8 mouse cellular contexts compared by ENCODE assay signal in genomic region chr19:4625829-4626535, GRCm38 (mm10). TPM values are rescaled to one million over a fixed set of nuclear protein-coding genes. Genes with fewer than 3 reads are reported as not detected.
DNase-seq lines count a peak whose midpoint lies in the region; ATAC-seq and TF ChIP-seq lines count a peak whose summit lies in the region.

No protein-coding gene starts in this region.

- peak overlapping the region; percentile 44 for H3K27ac ChIP-seq in kidney, adult 2 months (ENCODE audit: insufficient read depth, low read depth, low read length)
- peak overlapping the region; percentile 78; the same call in 1 of the 2 replicates for H3K27ac ChIP-seq in forebrain, embryonic 11.5 days (ENCODE audit: low read depth, low read length)
- H3K27ac ChIP-seq in liver, embryonic 15.5 days (replicated peaks), result peak overlapping the region; percentile 89

- peak overlapping the region; percentile 96 for H3K9ac ChIP-seq in forebrain, embryonic 11.5 days (ENCODE audit: low read length)
- H3K9ac ChIP-seq in liver, embryonic 15.5 days, result peak overlapping the region; percentile 96

- no peaks in the 10 kb centered on the region for H3K36me3 ChIP-seq in kidney, adult 2 months (ENCODE audit: control insufficient read depth, insufficient read depth, low read length)
- peaks cover 46% of the 10 kb centered on the region for H3K36me3 ChIP-seq in G1E (replicated peaks)
- H3K36me3 ChIP-seq in forebrain, embryonic 11.5 days (ENCODE audit: control insufficient read depth, insufficient read depth, low read length), result no peaks in the 10 kb centered on the region; the same call in 1 of the 2 replicates
- peaks cover 27% of the 10 kb centered on the region for H3K36me3 ChIP-seq in liver, embryonic 15.5 days (replicated peaks)

- no peaks in the 10 kb centered on the region for H3K9me3 ChIP-seq in G1E (replicated peaks)
- no peaks in the 10 kb centered on the region for H3K9me3 ChIP-seq in forebrain, embryonic 11.5 days (ENCODE audit: control insufficient read depth, low read length)
- no peaks in the 10 kb centered on the region for H3K9me3 ChIP-seq in liver, embryonic 15.5 days (replicated peaks)

- TF ChIP-seq CTCF in kidney, adult 2 months (conservative IDR thresholded peaks at IDR 0.05; ENCODE audit: insufficient read depth, insufficient read length, low read depth, low read length), result no peak
- TF ChIP-seq CTCF in G1E (IDR thresholded peaks at IDR 0.05; ENCODE audit: low read depth, low read length), result no peak

- peak overlapping the region; percentile 98 for H3K4me3 ChIP-seq in kidney, adult 2 months (ENCODE audit: insufficient read depth, low read depth, low read length)
- peak overlapping the region; percentile 91 for H3K4me3 ChIP-seq in G1E (ENCODE audit: low read depth, low read length)
- H3K4me3 ChIP-seq in forebrain, embryonic 11.5 days (ENCODE audit: low read depth, low read length), result peak overlapping the region; percentile 87
- H3K4me3 ChIP-seq in liver, embryonic 15.5 days (replicated peaks), result peak overlapping the region; percentile 98

- no peak for DNase-seq in kidney, adult 2 months
- no peak for DNase-seq in kidney, adult 11 months
- DNase-seq in G1E (ENCODE audit: low spot score), result no peak
- DNase-seq in forebrain, embryonic 11.5 days (ENCODE audit: low spot score), result peak; percentile 76
- no peak for DNase-seq in cerebellum, adult 11-12 months
- no peak for DNase-seq in left cerebral cortex, adult 8-10 months (ENCODE audit: low spot score in 2 of 2)
- no peak for DNase-seq in MN1 (ENCODE audit: low spot score)

- under 1% methylated on average over 35 of the region's 35 CpGs for WGBS in kidney, adult 2 months
- WGBS in forebrain, embryonic 11.5 days, result 3% methylated on average over 35 of the region's 35 CpGs
- WGBS in liver, embryonic 15.5 days (ENCODE audit: insufficient replicate concordance), result under 1% methylated on average over 35 of the region's 35 CpGs

- peaks cover 13% of the 10 kb centered on the region; the same call in 1 of the 2 replicates for H3K4me1 ChIP-seq in kidney, adult 2 months (ENCODE audit: control insufficient read depth, insufficient read depth, low read length)
- peaks cover 41% of the 10 kb centered on the region for H3K4me1 ChIP-seq in G1E (ENCODE audit: insufficient read depth, low read depth, low read length)
- peaks cover 15% of the 10 kb centered on the region for H3K4me1 ChIP-seq in forebrain, embryonic 11.5 days (replicated peaks; ENCODE audit: control insufficient read depth, insufficient read depth, low read length)
- peaks cover 39% of the 10 kb centered on the region for H3K4me1 ChIP-seq in liver, embryonic 15.5 days (replicated peaks)

- no peak for ATAC-seq in G1E (ENCODE audit: extremely low read depth, insufficient number of reproducible peaks, low FRiP score, poor library complexity, severe bottlenecking)
- ATAC-seq in forebrain, embryonic 11.5 days (replicated peaks; ENCODE audit: low FRiP score), result peak; percentile 80
- ATAC-seq in liver, embryonic 15.5 days (ENCODE audit: insufficient read depth), result peak; percentile 67

- H3K4me2 ChIP-seq in forebrain, embryonic 11.5 days (ENCODE audit: low read depth, low read length, severe bottlenecking), result peak overlapping the region; percentile 78
- H3K4me2 ChIP-seq in liver, embryonic 15.5 days, result peak overlapping the region; percentile 96

- TF ChIP-seq POLR2A in kidney, adult 2 months (IDR thresholded peaks at IDR 0.05; ENCODE audit: low read depth, low read length), result no peak

- no peaks in the 10 kb centered on the region for H3K27me3 ChIP-seq in kidney, adult 2 months (replicated peaks; ENCODE audit: control insufficient read depth, insufficient read depth, low read length)
- no peaks in the 10 kb centered on the region for H3K27me3 ChIP-seq in G1E (ENCODE audit: insufficient read depth, low read length)
- no peaks in the 10 kb centered on the region for H3K27me3 ChIP-seq in forebrain, embryonic 11.5 days (ENCODE audit: control insufficient read depth, insufficient read depth, low read length)
- no peaks in the 10 kb centered on the region for H3K27me3 ChIP-seq in liver, embryonic 15.5 days

RNA-seq across cellular contexts. Expression of gene Rce1, which starts 0.5 kb away (rescaled TPM):
- polyA plus RNA-seq in kidney, adult 2 months (2012; rRNA removed), result 82.2 and 92.8 TPM in 2 replicates
- total RNA-seq in G1E (2014; fragmentation: Nextera tagmentation), result 16.3 and 21.9 TPM in 2 replicates
- total RNA-seq in G1E (2017), result 16.0 and 19.7 TPM in 2 replicates
- polyA plus RNA-seq in G1E (2012), result 16.1 and 33.9 TPM in 2 replicates
- 60.1 and 67.2 TPM in 2 replicates for polyA plus RNA-seq in forebrain, embryonic 11.5 days (2014; fragmentation: Nextera tagmentation; extraction: Ambion mirVana)
- 24.1 and 25.3 TPM in 2 replicates for polyA plus RNA-seq in liver, embryonic 15.5 days (2015; fragmentation: Nextera tagmentation; extraction: Ambion mirVana)
- total RNA-seq in left cerebral cortex, adult 8-10 months (2022), result 10 to 100 TPM; 24.8 to 27.5 (median 25.1) TPM

RNA-seq across cellular contexts. Expression of gene Lrfn4, which starts 10.5 kb away (rescaled TPM):
- polyA plus RNA-seq in kidney, adult 2 months (2012; rRNA removed), result 6.1 and 8.7 TPM in 2 replicates
- total RNA-seq in G1E (2014; fragmentation: Nextera tagmentation), result not detected in 2 replicates
- 0.35 and 0.49 TPM in 2 replicates for total RNA-seq in G1E (2017)
- polyA plus RNA-seq in G1E (2012), result 0.54 and 0.66 TPM in 2 replicates
- 8.5 and 12.0 TPM in 2 replicates for polyA plus RNA-seq in forebrain, embryonic 11.5 days (2014; fragmentation: Nextera tagmentation; extraction: Ambion mirVana)
- polyA plus RNA-seq in liver, embryonic 15.5 days (2015; fragmentation: Nextera tagmentation; extraction: Ambion mirVana), result 0.43 and 0.46 TPM in 2 replicates
- 10 to 100 TPM; 35.4 to 42.1 (median 39.5) TPM for total RNA-seq in left cerebral cortex, adult 8-10 months (2022)
